Mouse (Mus musculus): Measurements from ENCODE around the gene Pcsk1n. TPM values are rescaled to one million over a fixed set of nuclear protein-coding genes. Genes with fewer than 3 reads are reported as not detected.
A peak's percentile ranks its signal among the peaks of the same experiment; 100 is the strongest.

Gene Pcsk1n
- polyA plus RNA-seq, 1 experiment: not detected

DNA sequence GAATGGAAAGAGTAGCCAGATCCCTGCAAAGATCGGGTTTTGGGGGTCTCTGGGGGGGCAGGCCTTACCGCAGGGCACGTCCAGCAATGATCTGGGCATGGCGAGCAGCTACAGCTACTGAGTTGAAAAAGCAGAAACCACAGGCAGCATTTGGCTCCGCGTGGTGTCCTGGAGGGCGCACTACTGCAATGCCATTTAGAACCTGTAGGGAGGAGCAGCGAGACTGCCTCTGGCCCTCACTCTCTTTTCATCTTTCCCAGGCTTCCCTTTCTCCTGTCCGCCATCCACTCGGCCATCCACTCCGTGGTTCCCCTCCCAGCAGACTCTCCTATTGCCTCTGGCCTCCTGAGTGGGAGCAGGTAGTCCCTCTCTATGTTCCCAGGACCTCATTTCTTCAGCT is 17.3 kb downstream of the Pcsk1n start:
- Histone ChIP-seq H3K4me1 (ENCODE audit: control insufficient read depth, insufficient read depth, low read length) (no peaks in the 10 kb centered on the region), H3K4me3 (ENCODE audit: insufficient read depth, low read depth, low read length) (no peak overlapping the region), H3K27ac (ENCODE audit: insufficient read depth, low read depth, low read length) (no peak overlapping the region)
- WGBS: 63% methylated on average over 11 of the region's 11 CpGs
- TF ChIP-seq CTCF (IDR thresholded peaks at IDR 0.05; ENCODE audit: insufficient read depth, low read depth, low read length) (no peak), POLR2A (IDR thresholded peaks at IDR 0.05; ENCODE audit: insufficient read depth, low read depth, low read length) (no peak)

DNA sequence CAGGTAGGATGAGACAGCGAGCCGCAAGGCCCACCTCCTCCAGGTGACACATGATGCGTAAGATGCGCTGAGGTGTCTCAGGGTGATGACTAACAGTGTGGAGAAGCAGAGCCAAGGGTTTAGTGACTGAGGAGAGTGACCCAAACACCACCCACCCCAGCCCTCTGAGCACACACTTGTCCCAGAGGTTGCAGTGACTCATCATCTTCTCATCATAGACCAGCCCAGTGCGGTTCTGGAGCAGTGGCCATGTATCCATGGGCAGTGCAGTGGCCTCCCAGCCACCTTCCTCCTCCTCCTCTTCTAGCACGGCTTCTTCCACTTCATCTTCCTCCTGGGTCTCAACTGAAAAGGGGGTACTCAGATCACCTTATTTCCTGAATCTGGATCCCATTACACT is 18.0 kb downstream of the Pcsk1n start:
- H3K4me3 ChIP-seq (ENCODE audit: insufficient read depth, low read depth, low read length): no peak overlapping the region
- H3K27ac ChIP-seq (ENCODE audit: insufficient read depth, low read depth, low read length): no peak overlapping the region
- 90% methylated on average over 6 of the region's 6 CpGs for WGBS
- no peaks in the 10 kb centered on the region for H3K4me1 ChIP-seq (ENCODE audit: control insufficient read depth, insufficient read depth, low read length)
- TF ChIP-seq POLR2A (IDR thresholded peaks at IDR 0.05; ENCODE audit: insufficient read depth, low read depth, low read length): no peak
- TF ChIP-seq CTCF (IDR thresholded peaks at IDR 0.05; ENCODE audit: insufficient read depth, low read depth, low read length): no peak

DNA sequence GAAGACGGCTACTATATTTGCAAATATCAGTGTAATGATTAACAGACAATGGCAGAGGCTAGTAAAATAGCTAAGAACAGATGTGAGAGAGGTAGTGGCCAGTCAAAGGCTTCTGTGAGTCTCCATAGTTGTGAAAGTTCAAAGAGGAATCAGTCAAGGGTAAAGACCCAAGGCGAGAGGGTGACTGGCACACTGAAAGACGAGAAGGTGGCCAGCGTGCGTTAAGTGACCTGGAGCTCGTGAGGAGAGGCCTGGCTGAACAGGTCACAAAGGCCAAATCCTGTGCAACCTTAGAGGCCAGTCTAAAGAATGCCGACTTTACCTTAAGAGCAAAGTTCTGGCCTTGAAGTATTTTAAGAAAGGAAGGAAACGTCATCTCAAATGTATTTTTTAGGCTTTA is 26.0 kb downstream of the Pcsk1n start:
- H3K4me3 ChIP-seq (ENCODE audit: insufficient read depth, low read depth, low read length): no peak overlapping the region
- 84% methylated on average over 8 of the region's 8 CpGs for WGBS

DNA sequence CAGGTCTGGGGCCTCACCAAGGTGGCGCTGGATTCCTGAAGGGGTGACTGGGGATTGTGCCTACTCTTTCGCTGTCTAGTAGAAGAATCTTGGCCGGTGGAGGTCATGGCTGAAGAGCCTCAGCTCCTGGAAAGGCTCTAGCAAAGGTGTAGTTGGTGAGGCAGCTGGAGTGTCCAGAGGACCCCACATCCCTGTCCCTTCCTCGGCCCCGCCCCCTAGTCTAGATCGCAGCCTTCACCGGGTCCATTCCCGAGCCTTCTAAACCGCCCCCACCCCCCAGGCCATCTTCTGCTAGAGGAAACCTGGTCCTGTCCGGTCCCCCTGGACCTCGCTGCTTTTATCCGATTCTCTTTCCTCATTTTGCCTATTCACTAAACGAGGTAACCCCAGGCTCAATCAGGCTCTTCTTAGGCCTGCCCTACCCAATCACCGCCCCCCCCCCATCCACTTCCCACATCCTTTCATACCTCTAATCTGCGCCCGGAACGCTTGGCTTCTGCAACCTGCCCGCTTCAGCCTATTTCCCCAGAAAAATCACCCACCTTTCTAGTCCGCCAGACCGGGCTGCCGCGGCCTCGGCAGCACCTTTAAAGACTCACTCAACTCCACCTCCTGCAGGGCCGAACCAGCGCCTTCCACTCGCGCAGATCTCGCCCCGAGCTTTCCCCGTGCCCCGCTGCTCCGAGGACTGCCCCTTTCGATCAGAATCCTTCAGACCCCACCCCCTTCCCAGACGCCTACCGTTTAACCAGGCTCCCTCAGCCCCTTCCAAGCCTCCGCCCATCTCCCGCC is 27.7 kb downstream of the Pcsk1n start, which contains the start of gene Hdac6:
TSS of gene Hdac6 (minus strand) at position 782 of the 792 bp plus-strand sequence.
- peaks cover 8% of the 10 kb centered on the region for H3K4me1 ChIP-seq (ENCODE audit: control insufficient read depth, insufficient read depth, low read length)
- H3K27ac ChIP-seq (ENCODE audit: insufficient read depth, low read depth, low read length): peak within 1 kb of the TSS; percentile 90
- peak within 1 kb of the TSS; percentile 58 for H3K4me3 ChIP-seq (ENCODE audit: insufficient read depth, low read depth, low read length)
- WGBS: 22% methylated on average over 37 of the region's 37 CpGs
- TF ChIP-seq CTCF (IDR thresholded peaks at IDR 0.05; ENCODE audit: insufficient read depth, low read depth, low read length): no peak
- peak; percentile 55; the same call in 1 of the 2 replicates for TF ChIP-seq POLR2A (IDR thresholded peaks at IDR 0.05; ENCODE audit: insufficient read depth, low read depth, low read length)

More for the DNA sequence above, 26.0 kb downstream of the Pcsk1n start:
- TF ChIP-seq CTCF (IDR thresholded peaks at IDR 0.05; ENCODE audit: insufficient read depth, low read depth, low read length): no peak
- no peak for TF ChIP-seq POLR2A (IDR thresholded peaks at IDR 0.05; ENCODE audit: insufficient read depth, low read depth, low read length)
- Histone ChIP-seq H3K4me1 (ENCODE audit: control insufficient read depth, insufficient read depth, low read length) (peaks cover 8% of the 10 kb centered on the region), H3K27ac (ENCODE audit: insufficient read depth, low read depth, low read length) (no peak overlapping the region)

DNA sequence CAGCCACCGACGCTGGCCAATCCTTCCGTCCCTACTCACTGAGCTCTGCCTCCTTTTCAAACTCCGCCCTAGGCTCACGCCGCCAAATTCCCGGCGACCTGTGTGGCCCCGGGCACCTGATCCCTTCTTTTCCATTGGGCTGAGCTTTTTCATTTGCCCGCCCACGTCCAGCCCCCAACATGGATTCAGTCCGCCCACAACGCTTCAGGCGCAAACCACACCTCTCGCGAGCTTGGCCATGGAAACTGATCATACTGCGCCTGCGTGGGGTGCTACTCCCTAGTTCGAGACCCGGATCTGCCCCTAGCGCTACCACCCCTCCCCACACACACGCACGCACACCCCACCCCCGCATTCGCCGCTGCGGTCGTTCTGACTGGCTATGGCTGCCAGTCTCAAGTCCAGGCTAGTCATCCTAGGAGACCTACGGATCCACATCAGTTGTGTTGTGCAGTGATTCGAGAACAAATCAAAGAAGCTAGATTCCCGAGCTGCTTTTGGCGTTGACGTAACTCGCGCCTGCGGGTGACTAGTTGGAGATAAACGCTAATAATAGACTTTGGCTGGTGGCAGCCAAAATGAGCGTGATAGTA is 28.4 kb downstream of the Pcsk1n start:
- Histone ChIP-seq H3K4me3 (ENCODE audit: insufficient read depth, low read depth, low read length) (peak overlapping the region; percentile 58), H3K27ac (ENCODE audit: insufficient read depth, low read depth, low read length) (peak overlapping the region; percentile 90), H3K4me1 (ENCODE audit: control insufficient read depth, insufficient read depth, low read length) (peaks cover 8% of the 10 kb centered on the region)
- 11% methylated on average over 38 of the region's 38 CpGs for WGBS
- no peak for TF ChIP-seq POLR2A (IDR thresholded peaks at IDR 0.05; ENCODE audit: insufficient read depth, low read depth, low read length)
- no peak for TF ChIP-seq CTCF (IDR thresholded peaks at IDR 0.05; ENCODE audit: insufficient read depth, low read depth, low read length)

DNA sequence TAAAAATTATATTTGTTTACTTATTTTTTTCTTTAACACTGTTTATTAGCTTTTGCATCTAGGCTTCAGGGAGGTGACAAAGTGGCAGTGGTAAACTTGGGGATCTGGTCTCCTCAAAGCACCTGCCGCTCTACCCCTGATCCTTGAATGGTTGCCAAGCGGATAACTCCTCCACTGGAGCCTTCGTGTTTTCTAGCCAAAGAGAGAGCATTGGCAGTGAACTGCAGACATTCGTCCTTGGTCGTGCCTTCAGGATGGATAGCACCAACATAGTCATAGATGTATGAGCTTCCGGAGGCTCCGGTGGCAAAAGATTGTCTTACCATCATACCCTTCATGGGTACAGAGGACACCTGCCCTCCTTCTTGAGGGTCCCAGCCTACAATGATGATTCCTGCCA is 30.5 kb downstream of the Pcsk1n start:
- 91% methylated on average over 7 of the region's 7 CpGs for WGBS
- no peak for TF ChIP-seq CTCF (IDR thresholded peaks at IDR 0.05; ENCODE audit: insufficient read depth, low read depth, low read length)
- no peak for TF ChIP-seq POLR2A (IDR thresholded peaks at IDR 0.05; ENCODE audit: insufficient read depth, low read depth, low read length)
- H3K27ac ChIP-seq (ENCODE audit: insufficient read depth, low read depth, low read length): no peak overlapping the region

DNA sequence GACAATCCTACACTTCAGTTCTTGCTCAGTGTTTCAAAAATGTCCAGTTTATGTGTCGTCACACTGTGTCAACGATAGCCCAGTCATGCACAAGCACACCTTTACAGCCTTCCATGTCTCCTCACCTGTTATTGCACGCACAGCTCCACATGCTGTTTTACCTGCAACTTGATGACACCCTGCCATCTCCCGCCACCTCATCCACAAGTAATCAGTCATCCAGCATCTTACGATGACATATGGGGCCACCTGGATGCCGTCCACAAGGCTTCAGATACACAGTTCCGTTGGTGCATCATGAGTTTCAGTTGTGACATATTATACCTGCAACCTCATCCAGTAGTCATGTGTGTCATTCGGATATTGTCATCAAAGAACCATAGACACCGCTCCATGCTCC is 39.2 kb downstream of the Pcsk1n start:
- Histone ChIP-seq H3K4me3 (ENCODE audit: insufficient read depth, low read depth, low read length) (no peak overlapping the region), H3K27ac (ENCODE audit: insufficient read depth, low read depth, low read length) (no peak overlapping the region), H3K4me1 (ENCODE audit: control insufficient read depth, insufficient read depth, low read length) (no peaks in the 10 kb centered on the region)
- no peak for TF ChIP-seq POLR2A (IDR thresholded peaks at IDR 0.05; ENCODE audit: insufficient read depth, low read depth, low read length)
- no peak for TF ChIP-seq CTCF (IDR thresholded peaks at IDR 0.05; ENCODE audit: insufficient read depth, low read depth, low read length)
- WGBS: 92% methylated on average over 9 of the region's 9 CpGs

More for the DNA sequence above, 30.5 kb downstream of the Pcsk1n start:
- Histone ChIP-seq H3K4me1 (ENCODE audit: control insufficient read depth, insufficient read depth, low read length) (peaks cover 8% of the 10 kb centered on the region), H3K4me3 (ENCODE audit: insufficient read depth, low read depth, low read length) (no peak overlapping the region)

DNA sequence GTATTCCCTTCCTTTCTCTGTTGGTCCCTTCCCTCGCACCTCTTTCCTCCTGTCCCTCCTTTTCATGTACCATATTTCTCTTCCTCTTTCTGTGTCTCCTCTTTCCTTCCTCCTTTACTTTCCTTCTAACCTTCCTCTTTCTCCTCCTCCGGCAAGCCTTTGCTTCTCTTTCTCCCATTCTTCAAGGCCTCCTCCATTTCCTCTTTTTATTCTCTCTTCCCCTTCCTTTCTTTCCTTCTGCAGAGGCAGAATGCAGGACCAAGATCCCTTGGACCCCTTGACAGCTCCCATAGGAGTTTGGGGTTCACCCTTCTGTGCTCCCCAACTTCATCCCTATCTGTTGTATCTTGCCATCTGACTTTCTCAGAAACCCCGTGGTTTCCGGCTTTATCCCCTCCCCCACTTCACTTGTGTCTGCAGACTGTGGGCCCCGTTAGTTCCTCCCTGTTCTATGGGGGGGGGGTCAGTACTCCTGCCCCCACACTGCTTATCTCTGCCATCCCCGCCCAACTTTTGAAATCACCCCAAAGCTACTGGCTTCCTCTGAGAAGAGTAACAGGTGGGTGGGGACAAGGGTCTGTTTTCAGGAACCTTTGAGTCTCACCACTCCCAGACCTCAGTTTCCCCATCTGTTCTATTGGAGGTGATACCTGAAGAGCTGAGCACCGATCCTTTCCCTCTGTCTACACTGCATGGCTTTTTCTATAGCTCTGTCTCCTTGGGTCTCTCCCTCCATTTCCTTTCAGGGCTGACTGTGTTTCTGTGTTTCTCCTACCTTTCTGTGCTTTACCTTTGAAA is 44.4 kb downstream of the Pcsk1n start:
- H3K27ac ChIP-seq (ENCODE audit: insufficient read depth, low read depth, low read length): no peak overlapping the region
- 76% methylated on average over 7 of the region's 7 CpGs for WGBS
- no peaks in the 10 kb centered on the region for H3K4me1 ChIP-seq (ENCODE audit: control insufficient read depth, insufficient read depth, low read length)
- no peak overlapping the region for H3K4me3 ChIP-seq (ENCODE audit: insufficient read depth, low read depth, low read length)
- TF ChIP-seq POLR2A (IDR thresholded peaks at IDR 0.05; ENCODE audit: insufficient read depth, low read depth, low read length) (no peak), CTCF (IDR thresholded peaks at IDR 0.05; ENCODE audit: insufficient read depth, low read depth, low read length) (no peak)

Data from olfactory bulb, adult 2 months (tissue).